In the genomic region with DNA sequence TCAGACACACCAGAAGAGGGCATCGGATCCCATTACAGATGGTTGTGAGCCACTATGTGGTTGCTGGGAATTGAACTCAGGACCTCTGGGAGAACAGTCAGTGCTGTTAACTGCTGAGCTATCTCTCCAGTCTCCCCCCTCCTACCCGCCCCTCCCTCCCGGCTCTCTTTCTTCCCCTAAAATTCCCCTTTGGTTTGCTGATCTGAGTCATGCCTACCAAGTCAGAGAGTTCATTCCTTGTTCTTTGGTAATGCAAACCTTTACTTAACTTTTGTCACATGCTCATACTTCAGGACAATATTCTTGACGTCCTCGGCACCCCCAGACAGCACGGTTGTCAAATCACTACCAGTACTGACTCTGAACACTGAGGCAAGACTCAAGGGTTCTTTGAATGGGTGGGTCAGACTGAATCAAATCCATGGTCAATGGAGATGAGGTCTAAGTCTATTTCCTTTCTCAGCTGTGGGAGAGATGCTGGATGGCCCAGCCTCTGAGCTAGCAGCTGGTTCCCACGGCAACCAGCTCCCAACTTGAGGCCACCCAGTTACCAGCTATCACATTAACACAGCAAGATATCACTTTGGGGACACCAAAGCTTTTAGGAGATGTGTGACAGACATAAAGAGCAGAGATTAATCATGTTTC, we compare ENCODE assay signal across 18 mouse cellular contexts.
DNase-seq lines count a peak whose midpoint lies in the region; ATAC-seq and TF ChIP-seq lines count a peak whose summit lies in the region.
"Had no signal": no experiment of that assay in that cellular context is flagged by ENCODE, and none has a peak within 500 bp of the region (broad histone marks: within the 10 kb centered on the region; RNA-seq: fewer than 3 reads in every experiment).

No protein-coding gene starts in this region.

- H3K4me1 ChIP-seq in forebrain, embryonic 12.5 days = peaks cover 13% of the 10 kb centered on the region
- no peaks in the 10 kb centered on the region for H3K4me1 ChIP-seq in forebrain, embryonic 11.5 days (replicated peaks; ENCODE audit: control insufficient read depth, insufficient read depth, low read length)
- 0 out of 2 replicates have a peak, but pooled peaks cover 6% of the 10 kb centered on the region for H3K4me1 ChIP-seq in kidney, postnatal 0 days (replicated peaks; ENCODE audit: insufficient read depth, low read length)
- no peaks in the 10 kb centered on the region for H3K4me1 ChIP-seq in midbrain, embryonic 14.5 days (ENCODE audit: control insufficient read depth, insufficient read depth, low read length)

- H3K27me3 ChIP-seq in forebrain, embryonic 12.5 days = peaks cover 12% of the 10 kb centered on the region; the same call in 1 of the 2 replicates
- H3K27me3 ChIP-seq in forebrain, embryonic 11.5 days (ENCODE audit: control insufficient read depth, insufficient read depth, low read length) = no peaks in the 10 kb centered on the region
- H3K27me3 ChIP-seq in kidney, postnatal 0 days (ENCODE audit: insufficient read depth, low read length) = no peaks in the 10 kb centered on the region
- no peaks in the 10 kb centered on the region for H3K27me3 ChIP-seq in midbrain, embryonic 14.5 days (ENCODE audit: control insufficient read depth, insufficient read depth, low read length)
- H3K27me3 ChIP-seq: embryonic facial prominence, embryonic 15.5 days; heart, embryonic 13.5 days had no signal

- H3K9me3 ChIP-seq in forebrain, embryonic 12.5 days = no peaks in the 10 kb centered on the region
- no peaks in the 10 kb centered on the region for H3K9me3 ChIP-seq in forebrain, embryonic 11.5 days (ENCODE audit: control insufficient read depth, low read length)
- no peaks in the 10 kb centered on the region for H3K9me3 ChIP-seq in kidney, postnatal 0 days (replicated peaks; ENCODE audit: low read length)
- H3K9me3 ChIP-seq in midbrain, embryonic 14.5 days (ENCODE audit: control insufficient read depth, low read length) = no peaks in the 10 kb centered on the region
- H3K9me3 ChIP-seq: embryonic facial prominence, embryonic 15.5 days; heart, embryonic 13.5 days had no signal

- DNase-seq in forebrain, embryonic 11.5 days (ENCODE audit: low spot score) = no peak
- peak; percentile 50 for DNase-seq in kidney, postnatal 0 days (ENCODE audit: low spot score)
- no peak for DNase-seq in kidney, adult 9 months
- DNase-seq in R1 (ENCODE audit: low read depth, low spot score) = peak; percentile 12
- peak; percentile 57 for DNase-seq in midbrain, embryonic 14.5 days
- no peak for DNase-seq in layer of hippocampus, postnatal 36 days
- DNase-seq in layer of hippocampus, adult 18-20 months (ENCODE audit: low spot score in 2 of 2) = no peak
- DNase-seq: adrenal gland, postnatal 36 days; cerebellum, adult 9-11 months; heart, postnatal 36 days; kidney, postnatal 25 days; lung, embryonic 14.5 days; lung, postnatal 4 days; thymus, adult 18-20 months had no signal

- 83% methylated on average over 7 of the region's 7 CpGs for WGBS in forebrain, embryonic 12.5 days
- WGBS in forebrain, embryonic 11.5 days = 85% methylated on average over 7 of the region's 7 CpGs
- WGBS in kidney, postnatal 0 days = 85% methylated on average over 7 of the region's 7 CpGs
- 56% methylated on average over 7 of the region's 7 CpGs for WGBS in midbrain, embryonic 14.5 days

- H3K36me3 ChIP-seq in forebrain, embryonic 12.5 days (replicated peaks) = no peaks in the 10 kb centered on the region
- H3K36me3 ChIP-seq in forebrain, embryonic 11.5 days (ENCODE audit: control insufficient read depth, insufficient read depth, low read length) = no peaks in the 10 kb centered on the region
- no peaks in the 10 kb centered on the region for H3K36me3 ChIP-seq in kidney, postnatal 0 days (ENCODE audit: insufficient read depth, low read length)
- no peaks in the 10 kb centered on the region for H3K36me3 ChIP-seq in midbrain, embryonic 14.5 days (ENCODE audit: control insufficient read depth, insufficient read depth, low read length)

- H3K4me2 ChIP-seq in forebrain, embryonic 12.5 days = no peak overlapping the region
- no peak overlapping the region for H3K4me2 ChIP-seq in forebrain, embryonic 11.5 days (ENCODE audit: low read depth, low read length, severe bottlenecking)
- H3K4me2 ChIP-seq in kidney, postnatal 0 days (ENCODE audit: low read length) = no peak overlapping the region
- H3K4me2 ChIP-seq in midbrain, embryonic 14.5 days (ENCODE audit: low read length) = no peak overlapping the region
- H3K4me2 ChIP-seq: embryonic facial prominence, embryonic 15.5 days; heart, embryonic 13.5 days; lung, embryonic 14.5 days had no signal

- no peak overlapping the region for H3K27ac ChIP-seq in forebrain, embryonic 12.5 days
- H3K27ac ChIP-seq in forebrain, embryonic 11.5 days (ENCODE audit: low read depth, low read length) = no peak overlapping the region
- no peak overlapping the region for H3K27ac ChIP-seq in kidney, postnatal 0 days
- no peak overlapping the region for H3K27ac ChIP-seq in midbrain, embryonic 14.5 days (replicated peaks; ENCODE audit: low read depth, low read length)

- no peak for TF ChIP-seq CTCF in kidney, postnatal 0 days (IDR thresholded peaks at IDR 0.05; ENCODE audit: low read depth)

- 0 out of 2 replicates have a peak, but pooled peaks have one; percentile 51 for ATAC-seq in forebrain, embryonic 12.5 days (ENCODE audit: low FRiP score)
- no peak for ATAC-seq in forebrain, embryonic 11.5 days (replicated peaks; ENCODE audit: low FRiP score)
- no peak for ATAC-seq in kidney, postnatal 0 days (replicated peaks; ENCODE audit: low FRiP score, low read depth)
- ATAC-seq in midbrain, embryonic 14.5 days (ENCODE audit: low FRiP score, low TSS enrichment) = no peak
- ATAC-seq: forebrain, embryonic 14.5 days had no signal

- no peak overlapping the region for H3K9ac ChIP-seq in forebrain, embryonic 12.5 days
- no peak overlapping the region for H3K9ac ChIP-seq in forebrain, embryonic 11.5 days (ENCODE audit: low read length)
- no peak overlapping the region for H3K9ac ChIP-seq in kidney, postnatal 0 days (ENCODE audit: low read depth, low read length)
- H3K9ac ChIP-seq in midbrain, embryonic 14.5 days (replicated peaks; ENCODE audit: low read length) = no peak overlapping the region
- H3K9ac ChIP-seq: embryonic facial prominence, embryonic 15.5 days; heart, embryonic 13.5 days; lung, embryonic 14.5 days had no signal

- no peak overlapping the region for H3K4me3 ChIP-seq in forebrain, embryonic 12.5 days (replicated peaks)
- no peak overlapping the region for H3K4me3 ChIP-seq in forebrain, embryonic 11.5 days (ENCODE audit: low read depth, low read length)
- H3K4me3 ChIP-seq in kidney, postnatal 0 days (replicated peaks; ENCODE audit: low read depth, low read length) = no peak overlapping the region
- H3K4me3 ChIP-seq in midbrain, embryonic 14.5 days (replicated peaks; ENCODE audit: low read depth, low read length) = no peak overlapping the region
- H3K4me3 ChIP-seq: embryonic facial prominence, embryonic 15.5 days; heart, embryonic 13.5 days had no signal

Comparison
In these comparisons a context has a peak if more than half of its experiments do, and no peak if none do; other contexts are left out.
1. DNase-seq: peak in kidney, postnatal 0 days (single experiment), R1 (single experiment) and midbrain, embryonic 14.5 days (single experiment); none in forebrain, embryonic 11.5 days (single experiment), kidney, adult 9 months (single experiment), layer of hippocampus, postnatal 36 days (0 of 2) and layer of hippocampus, adult 18-20 months (0 of 2).